ENCODE assay signal across 8 mouse cellular contexts in genomic region chr9:57070800-57071545, GRCm38 (mm10). TPM values are rescaled to one million over a fixed set of nuclear protein-coding genes. Genes with fewer than 3 reads are reported as not detected.
A peak's percentile ranks its signal among the peaks of the same experiment; 100 is the strongest.
DNase-seq lines count a peak whose midpoint lies in the region; ATAC-seq and TF ChIP-seq lines count a peak whose summit lies in the region.

No protein-coding gene starts in this region.

- H3K4me3 ChIP-seq in lung, adult 2 months (replicated peaks; ENCODE audit: extremely low read depth, low read depth, low read length): peak overlapping the region; percentile 9
- H3K4me3 ChIP-seq in embryonic facial prominence, embryonic 10.5 days: peak overlapping the region; percentile 95
- peak overlapping the region; percentile 85 for H3K4me3 ChIP-seq in intestine, embryonic 15.5 days (replicated peaks)
- peak overlapping the region; percentile 67 for H3K4me3 ChIP-seq in neural tube, embryonic 13.5 days

- H3K4me2 ChIP-seq in intestine, embryonic 15.5 days (replicated peaks): peak overlapping the region; percentile 82
- H3K4me2 ChIP-seq in neural tube, embryonic 13.5 days: peak overlapping the region; percentile 94

- H3K27me3 ChIP-seq in embryonic facial prominence, embryonic 10.5 days (replicated peaks; ENCODE audit: low read depth, poor library complexity, severe bottlenecking): no peaks in the 10 kb centered on the region
- H3K27me3 ChIP-seq in intestine, embryonic 15.5 days (replicated peaks): no peaks in the 10 kb centered on the region
- H3K27me3 ChIP-seq in neural tube, embryonic 13.5 days: no peaks in the 10 kb centered on the region

- no peak for TF ChIP-seq POLR2A in lung, adult 2 months (IDR thresholded peaks at IDR 0.05; ENCODE audit: borderline replicate concordance, extremely low read depth, low read depth, low read length)

- no peak for ATAC-seq in intestine, embryonic 15.5 days
- no peak for ATAC-seq in neural tube, embryonic 13.5 days (ENCODE audit: low read depth)

- no peak for DNase-seq in lung, adult 2 months
- no peak for DNase-seq in lung, postnatal 4 days
- DNase-seq in embryonic facial prominence, embryonic 10.5 days (ENCODE audit: low spot score): no peak
- DNase-seq in urinary bladder, postnatal 10 days (ENCODE audit: low spot score): no peak
- no peak for DNase-seq in spleen, postnatal 36 days (ENCODE audit: low spot score in 2 of 2)
- DNase-seq in right cerebral cortex, adult 18-20 months: no peak

- peak overlapping the region; percentile 71 for H3K9ac ChIP-seq in intestine, embryonic 15.5 days
- peak overlapping the region; percentile 83 for H3K9ac ChIP-seq in neural tube, embryonic 13.5 days

- no peak for TF ChIP-seq CTCF in lung, adult 2 months (IDR thresholded peaks at IDR 0.05; ENCODE audit: insufficient read depth, low read length)

- H3K27ac ChIP-seq in embryonic facial prominence, embryonic 10.5 days (replicated peaks): peak overlapping the region; percentile 93
- peak overlapping the region; percentile 52; the same call in 1 of the 2 replicates for H3K27ac ChIP-seq in intestine, embryonic 15.5 days
- H3K27ac ChIP-seq in neural tube, embryonic 13.5 days (replicated peaks): peak overlapping the region; percentile 50

- no peaks in the 10 kb centered on the region for H3K9me3 ChIP-seq in embryonic facial prominence, embryonic 10.5 days
- no peaks in the 10 kb centered on the region for H3K9me3 ChIP-seq in intestine, embryonic 15.5 days
- no peaks in the 10 kb centered on the region for H3K9me3 ChIP-seq in neural tube, embryonic 13.5 days

- 0 out of 2 replicates have a peak, but pooled peaks cover 4% of the 10 kb centered on the region for H3K36me3 ChIP-seq in embryonic facial prominence, embryonic 10.5 days (replicated peaks)
- 0 out of 2 replicates have a peak, but pooled peaks cover 3% of the 10 kb centered on the region for H3K36me3 ChIP-seq in intestine, embryonic 15.5 days
- no peaks in the 10 kb centered on the region; the same call in 1 of the 2 replicates for H3K36me3 ChIP-seq in neural tube, embryonic 13.5 days

- 6% methylated on average over 5 of the region's 5 CpGs for WGBS in lung, adult 2 months
- 22% methylated on average over 5 of the region's 5 CpGs for WGBS in embryonic facial prominence, embryonic 10.5 days
- WGBS in intestine, embryonic 15.5 days: 13% methylated on average over 5 of the region's 5 CpGs
- WGBS in neural tube, embryonic 13.5 days: 26% methylated on average over 5 of the region's 5 CpGs

- peaks cover 13% of the 10 kb centered on the region for H3K4me1 ChIP-seq in lung, adult 2 months (ENCODE audit: control insufficient read depth, insufficient read depth, low read length)
- peaks cover 26% of the 10 kb centered on the region for H3K4me1 ChIP-seq in embryonic facial prominence, embryonic 10.5 days
- 0 out of 2 replicates have a peak, but pooled peaks cover 2% of the 10 kb centered on the region for H3K4me1 ChIP-seq in intestine, embryonic 15.5 days (replicated peaks)
- peaks cover 31% of the 10 kb centered on the region for H3K4me1 ChIP-seq in neural tube, embryonic 13.5 days (replicated peaks)

RNA-seq across cellular contexts. Expression of gene Sin3a, which starts 0.9 kb away (rescaled TPM):
- polyA plus RNA-seq in lung, adult 2 months (2012; rRNA removed): 68.4 and 82.1 TPM in 2 replicates
- polyA plus RNA-seq in embryonic facial prominence, embryonic 10.5 days (2016; fragmentation: Nextera tagmentation; extraction: Ambion mirVana): 62.7 and 62.9 TPM in 2 replicates
- 26.0 and 26.4 TPM in 2 replicates for polyA plus RNA-seq in intestine, embryonic 15.5 days (2015; fragmentation: Nextera tagmentation; extraction: Ambion mirVana)
- polyA plus RNA-seq in neural tube, embryonic 13.5 days (2015; fragmentation: Nextera tagmentation; extraction: Ambion mirVana): 23.0 and 28.1 TPM in 2 replicates

RNA-seq across cellular contexts. Expression of gene Man2c1, which starts 59.5 kb away (rescaled TPM):
- polyA plus RNA-seq in lung, adult 2 months (2012; rRNA removed): 232 and 233 TPM in 2 replicates
- polyA plus RNA-seq in embryonic facial prominence, embryonic 10.5 days (2016; fragmentation: Nextera tagmentation; extraction: Ambion mirVana): 62.1 and 67.9 TPM in 2 replicates
- polyA plus RNA-seq in intestine, embryonic 15.5 days (2015; fragmentation: Nextera tagmentation; extraction: Ambion mirVana): 50.6 and 55.6 TPM in 2 replicates
- 55.8 and 77.2 TPM in 2 replicates for polyA plus RNA-seq in neural tube, embryonic 13.5 days (2015; fragmentation: Nextera tagmentation; extraction: Ambion mirVana)

Comparison
In these comparisons a context has a peak if more than half of its experiments do, and no peak if none do; other contexts are left out.
1. H3K4me3 ChIP-seq: peak in every context shown above with its lines; median percentile 95 in embryonic facial prominence, embryonic 10.5 days; 85 in intestine, embryonic 15.5 days; 67 in neural tube, embryonic 13.5 days; 9 in lung, adult 2 months.